Mouse (Mus musculus) heart, adult 2 months (tissue): ENCODE results near the gene Olfr1513. TPM values are rescaled to one million over a fixed set of nuclear protein-coding genes. Genes with fewer than 3 reads are reported as not detected.

Experiments
- DNase-seq, 2 experiments: peaks; one replicate each; pipeline ENCODE4 v3.0.0; 2021
- H3K27ac ChIP-seq: fragments of 200-600 bp; 2 replicates; pipeline ENCODE4 v1.8.1; 2022
- H3K27me3 ChIP-seq: fragments of 200-500 bp; 2 replicates; pipeline ENCODE4 v1.6.1; 2012; ENCODE audit warnings: mild to moderate bottlenecking, low read length, inconsistent platforms, mixed read lengths; ENCODE audit not compliant: control insufficient read depth, insufficient read depth
- H3K36me3 ChIP-seq: fragments of 200-500 bp; 2 replicates; pipeline ENCODE4 v1.6.1; 2012; ENCODE audit warnings: low read length, inconsistent platforms; ENCODE audit not compliant: control insufficient read depth, insufficient read depth
- H3K4me1 ChIP-seq: fragments of 200-500 bp; 2 replicates; pipeline ENCODE4 v1.6.1; 2011; ENCODE audit warnings: low read length; ENCODE audit not compliant: control insufficient read depth, insufficient read depth
- H3K4me3 ChIP-seq: fragments of 200-600 bp; 2 replicates; pipeline ENCODE4 v1.8.1; 2022
- H3K79me2 ChIP-seq: fragments of 200-500 bp; replicated peaks from 2 replicates; pipeline ENCODE4 v1.6.1; 2012; ENCODE audit warnings: mild to moderate bottlenecking, inconsistent platforms, low read length, moderate library complexity, mixed read lengths; ENCODE audit not compliant: control insufficient read depth, insufficient read depth
- H3K9ac ChIP-seq: fragments of 200-500 bp; 2 replicates; pipeline ENCODE4 v1.6.1; 2012; ENCODE audit warnings: low read depth, mild to moderate bottlenecking, control low read depth, inconsistent platforms, low read length, mixed read lengths
- CTCF ChIP-seq: fragments of 200-600 bp; IDR thresholded peaks from 2 replicates; pipeline ENCODE4 v1.8.1; 2022; ENCODE audit warnings: antibody characterized with exemption, mild to moderate bottlenecking, moderate library complexity
- EP300 ChIP-seq: fragments of 200-500 bp; IDR thresholded peaks from 2 replicates; pipeline ENCODE4 v1.6.1; 2011; ENCODE audit warnings: low read depth, low read length, control low read depth; ENCODE audit not compliant: insufficient read depth
- POLR2A ChIP-seq: fragments of 200-500 bp; IDR thresholded peaks from 2 replicates; pipeline ENCODE4 v1.6.1; 2011; ENCODE audit warnings: mild to moderate bottlenecking, low read depth, low read length, control low read depth; ENCODE audit not compliant: insufficient read depth
- WGBS: fragments of 180-500 bp; shearing (Covaris S2); methylation state at CpG from one replicate; pipeline ENCODE4 v1.1.7; 2018; 5-methylcytosine and 5-hydroxymethylcytosine counted together
- intact Hi-C: fragments of 180-260 bp; cut with DNase I; formaldehyde crosslinking; loops from one replicate; pipeline ENCODE4 v1.15.1; 2025
- polyA plus RNA-seq: library from polyadenylated mRNA; depleted of rRNA; stranded (reverse); fragments of >200 nt; gene quantifications from 2 replicates; pipeline ENCODE4 v1.2.3, GENCODE M21; 2012
- total RNA-seq, 2 experiments: library from RNA; stranded (reverse); gene quantifications; 2 replicates each; pipeline ENCODE4 v1.2.3; 2021

The Olfr1513 gene
- total and polyA plus RNA-seq, 3 experiments, result not detected

DNA sequence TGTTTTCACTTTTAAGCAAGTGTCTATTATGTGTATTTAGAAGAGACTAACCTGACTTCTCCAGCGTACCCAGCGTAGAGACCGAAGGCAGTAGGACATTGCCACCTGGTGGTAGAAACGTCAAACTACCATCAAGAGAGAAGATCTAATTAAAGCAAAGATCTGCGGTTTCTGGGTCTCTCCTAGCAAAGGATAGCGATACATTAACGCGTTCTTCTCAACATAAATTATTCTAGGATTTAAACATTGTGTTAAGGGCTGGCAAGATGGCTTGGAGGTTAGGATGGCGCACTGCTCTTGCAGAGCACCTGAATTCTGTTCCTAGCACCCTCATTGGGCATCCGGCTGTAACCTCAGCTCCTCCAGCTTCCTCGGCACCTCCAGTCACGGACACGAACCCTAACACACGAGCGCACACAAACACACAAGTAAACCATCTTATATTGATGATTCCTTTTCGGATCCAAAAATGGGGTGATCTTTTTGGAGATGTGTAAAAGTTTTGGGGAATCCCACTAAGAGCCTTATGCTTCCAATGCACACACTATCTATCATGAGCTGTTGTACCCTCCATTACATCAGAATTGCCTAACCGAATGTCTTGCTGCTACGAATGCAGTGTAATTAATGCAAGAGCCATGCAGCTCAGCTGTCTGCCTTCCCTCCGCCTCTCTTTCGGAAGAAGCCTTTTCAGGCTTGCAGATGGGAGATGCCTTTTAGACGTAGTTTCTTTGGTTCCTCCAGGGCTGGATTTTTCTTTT is 17.3 kb downstream of the Olfr1513 start:
- intact Hi-C loops, result loop anchor here (2.0 to 5.0 kb wide), 3 partner anchors 44 to 214 kb away; no protein-coding TSS in a partner anchor
- Histone ChIP-seq H3K4me3 (no peak overlapping the region), H3K36me3 (no peaks in the 10 kb centered on the region), H3K27me3 (no peaks in the 10 kb centered on the region), H3K27ac (no peak overlapping the region), H3K79me2 (no peaks in the 10 kb centered on the region), H3K4me1 (no peaks in the 10 kb centered on the region), H3K9ac (no peak overlapping the region)
- peak in 1 of 2 experiments; percentile 26 for DNase-seq
- TF ChIP-seq CTCF (peak; percentile 92), POLR2A (no peak), EP300 (0 out of 2 replicates have a peak, but pooled peaks have one; percentile 50)
- 26% methylated on average over 21 of the region's 21 CpGs for WGBS

DNA sequence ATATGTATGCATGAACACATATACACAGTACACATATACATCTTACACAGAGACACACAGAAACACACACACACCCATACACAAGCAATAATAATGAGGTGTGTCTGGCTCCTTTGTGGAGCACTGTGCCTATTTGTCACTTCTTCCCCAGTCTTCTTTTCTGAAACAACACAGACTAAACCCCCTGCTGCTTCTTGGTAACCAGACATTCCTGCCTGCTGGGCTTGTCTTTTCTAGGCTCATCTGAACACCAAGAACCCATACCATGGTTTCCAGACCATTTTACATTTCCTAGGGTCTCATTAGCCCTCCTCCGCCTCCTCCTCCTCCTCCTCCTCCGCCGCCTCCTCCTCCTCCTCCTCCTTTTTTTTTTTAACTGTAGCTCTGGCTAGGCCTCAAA is 24.0 kb downstream of the Olfr1513 start:
- H3K4me1 ChIP-seq, result no peaks in the 10 kb centered on the region
- H3K27ac ChIP-seq, result no peak overlapping the region
- no peaks in the 10 kb centered on the region for H3K79me2 ChIP-seq
- 86% methylated on average over 3 of the region's 3 CpGs for WGBS
- H3K27me3 ChIP-seq, result peaks cover 5% of the 10 kb centered on the region
- TF ChIP-seq EP300, result no peak
- no peak for TF ChIP-seq CTCF
- no peak for TF ChIP-seq POLR2A
- intact Hi-C loops, result no loop called here
- DNase-seq, result no peak
- H3K4me3 ChIP-seq, result no peak overlapping the region
- H3K36me3 ChIP-seq, result no peaks in the 10 kb centered on the region
- H3K9ac ChIP-seq, result no peak overlapping the region

DNA sequence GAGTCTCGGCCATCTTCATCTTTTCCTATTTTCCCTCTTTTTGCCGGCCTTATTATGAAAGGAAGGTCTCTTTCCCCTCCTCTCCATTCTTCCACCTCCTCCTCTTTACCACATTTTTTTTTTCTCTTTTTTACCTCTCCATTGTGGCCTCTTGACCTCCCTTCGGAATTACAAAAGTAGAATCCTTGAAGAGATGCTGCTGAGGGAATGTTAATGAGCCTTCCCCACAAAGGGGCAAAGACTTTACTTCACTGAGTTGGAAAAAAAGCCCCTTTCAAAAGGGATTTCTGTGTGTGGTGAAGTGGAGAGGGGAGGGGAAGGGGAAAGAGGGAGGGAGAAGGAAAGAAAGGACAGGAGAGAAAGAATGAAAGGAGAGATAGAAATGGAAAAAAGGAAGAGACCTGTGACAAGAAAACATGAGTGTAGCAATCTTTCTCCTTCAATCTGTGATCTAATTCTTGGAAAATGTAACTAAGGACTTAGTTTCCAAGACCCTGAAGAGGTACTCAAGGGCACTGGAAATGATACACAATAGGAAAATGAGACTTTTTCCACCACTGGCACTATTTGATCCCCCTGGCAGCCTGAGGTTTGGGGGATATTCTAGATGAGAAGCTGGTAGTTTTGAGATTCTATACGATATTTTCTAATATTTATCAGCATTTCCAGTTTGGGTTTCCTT is 25.0 kb downstream of the Olfr1513 start:
- 38% methylated on average over 4 of the region's 4 CpGs for WGBS
- H3K27ac ChIP-seq, result no peak overlapping the region
- DNase-seq, result no peak
- intact Hi-C loops, result no loop called here
- no peak overlapping the region for H3K9ac ChIP-seq
- no peak overlapping the region for H3K4me3 ChIP-seq
- no peaks in the 10 kb centered on the region for H3K4me1 ChIP-seq
- TF ChIP-seq POLR2A (no peak), EP300 (no peak), CTCF (no peak)
- H3K36me3 ChIP-seq, result no peaks in the 10 kb centered on the region
- H3K27me3 ChIP-seq, result peaks cover 5% of the 10 kb centered on the region
- H3K79me2 ChIP-seq, result no peaks in the 10 kb centered on the region

DNA sequence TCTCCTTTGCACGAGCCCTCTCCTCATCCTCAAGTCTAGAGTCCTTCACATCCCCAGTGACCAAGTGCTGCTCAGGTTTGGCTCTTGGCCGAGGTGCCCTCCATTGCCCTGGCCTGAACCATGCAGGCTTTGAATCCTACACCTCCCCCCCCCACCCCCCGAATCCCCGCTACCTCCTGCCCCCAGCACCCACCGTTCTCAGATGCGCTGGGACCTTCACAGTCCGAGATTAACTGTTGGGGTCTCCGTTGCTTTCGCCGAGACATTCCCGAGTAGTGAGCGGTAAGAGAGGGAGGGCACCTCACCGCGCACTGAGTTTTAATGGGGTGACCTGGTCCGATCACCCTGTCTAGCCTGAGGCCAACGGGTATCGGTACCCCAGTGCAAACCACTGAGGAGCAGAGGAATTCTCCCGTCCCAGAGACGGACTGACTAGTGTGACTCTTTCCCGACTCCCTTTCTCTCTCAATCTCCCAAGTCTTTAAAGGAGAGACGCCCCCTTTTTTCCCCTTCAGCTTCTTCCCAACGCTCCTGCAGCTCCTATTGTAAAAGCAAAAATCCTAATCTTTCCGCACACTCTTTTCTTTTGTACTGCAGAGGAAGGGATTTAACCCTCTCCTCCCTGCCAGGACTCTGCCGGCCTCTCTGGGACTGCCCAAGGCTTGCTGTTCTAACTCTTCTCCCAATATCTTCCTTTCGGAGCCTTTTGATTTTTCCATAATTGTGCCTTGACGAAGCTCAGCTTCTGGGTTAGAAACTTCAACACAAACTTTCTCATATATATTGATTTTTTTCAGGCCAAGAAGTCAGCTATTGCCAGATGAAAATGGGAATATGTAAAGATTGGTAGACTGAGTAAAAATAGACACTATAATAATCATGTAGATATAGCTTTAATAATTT is 28.0 kb downstream of the Olfr1513 start, which contains the start of gene Sall2:
Gene Sall2 (minus strand): TSS at position 853 of the 903 bp plus-strand sequence.
- Histone ChIP-seq H3K4me1 (no peaks in the 10 kb centered on the region), H3K27ac (no peak within 1 kb of the TSS), H3K4me3 (no peak within 1 kb of the TSS), H3K36me3 (no peaks in the 10 kb centered on the region), H3K79me2 (no peaks in the 10 kb centered on the region), H3K27me3 (peaks cover 5% of the 10 kb centered on the region), H3K9ac (no peak within 1 kb of the TSS)
- TF ChIP-seq EP300 (no peak), CTCF (no peak), POLR2A (no peak)
- intact Hi-C loops, result no loop called here
- WGBS, result 4% methylated on average over 26 of the region's 26 CpGs
- no peak for DNase-seq

DNA sequence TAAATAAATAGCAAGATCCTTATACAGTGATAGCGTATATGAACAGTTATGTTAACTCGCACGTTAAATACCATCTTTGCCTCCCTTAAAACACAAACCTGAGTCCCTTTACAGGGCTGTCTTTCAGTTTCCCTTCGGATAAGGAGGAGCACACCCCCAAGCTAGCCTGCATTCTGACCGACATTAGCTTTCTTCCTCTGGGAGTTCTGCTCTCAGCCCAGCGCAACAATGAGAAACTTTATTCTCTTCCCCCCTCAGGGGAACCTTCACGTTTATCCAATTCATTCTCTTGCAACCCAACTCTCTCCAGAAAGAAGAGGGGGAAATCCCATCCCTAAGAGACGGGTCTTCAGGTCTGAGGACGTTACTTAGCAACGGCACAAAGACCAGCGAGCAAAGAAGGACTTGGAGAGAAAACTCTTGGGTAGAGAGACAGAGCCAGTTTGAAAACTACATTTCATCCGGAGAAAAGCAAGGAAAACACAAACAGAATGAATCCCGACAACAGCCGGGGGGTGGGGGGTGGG is 28.8 kb downstream of the Olfr1513 start:
- DNase-seq, result no peak
- H3K36me3 ChIP-seq, result no peaks in the 10 kb centered on the region
- peaks cover 5% of the 10 kb centered on the region for H3K27me3 ChIP-seq
- TF ChIP-seq CTCF, result no peak
- TF ChIP-seq EP300, result no peak
- TF ChIP-seq POLR2A, result no peak
- H3K9ac ChIP-seq, result no peak overlapping the region
- no peaks in the 10 kb centered on the region for H3K79me2 ChIP-seq
- 4% methylated on average over 14 of the region's 14 CpGs for WGBS
- no peaks in the 10 kb centered on the region for H3K4me1 ChIP-seq
- no peak overlapping the region for H3K4me3 ChIP-seq
- intact Hi-C loops, result no loop called here
- H3K27ac ChIP-seq, result no peak overlapping the region
